Mouse (Mus musculus) MEL (cell line): ENCODE results near the gene Gm13288.

Experiments used
- CTCF ChIP-seq, 3 experiments: IDR thresholded peaks in 2 of 3; conservative IDR thresholded peaks in 1 of 3; 2 replicates each; pipeline ENCODE4 v1.5.1; 2011 to 2012; ENCODE audit warnings: low read length in 3 of 3, low read depth in 2 of 3, mild to moderate bottlenecking in 2 of 3, improper control_type of control experiment in 1 of 3, inconsistent platforms in 1 of 3, mixed read lengths in 1 of 3, moderate library complexity in 1 of 3; ENCODE audit not compliant: control insufficient read depth in 1 of 3, insufficient read depth in 1 of 3, poor library complexity in 1 of 3, severe bottlenecking in 1 of 3
- EP300 ChIP-seq, 2 experiments: IDR thresholded peaks; 2 replicates each; pipeline ENCODE4 v1.6.1; 2011; ENCODE audit warnings: improper control_type of control experiment in 2 of 2, low read length in 2 of 2, low read depth in 1 of 2, mild to moderate bottlenecking in 1 of 2
- GATA1 ChIP-seq: IDR thresholded peaks from 2 replicates; pipeline ENCODE4 v1.6.1; 2011; ENCODE audit warnings: low read depth, low read length, improper control_type of control experiment
- MAFK ChIP-seq: IDR thresholded peaks from 2 replicates; pipeline ENCODE4 v1.6.1; 2011; ENCODE audit warnings: low read depth, mild to moderate bottlenecking, low read length, improper control_type of control experiment, borderline replicate concordance
- RCOR1 ChIP-seq: IDR thresholded peaks from 2 replicates; pipeline ENCODE4 v1.6.1; 2012; ENCODE audit warnings: low read depth, mild to moderate bottlenecking, inconsistent platforms, low read length, improper control_type of control experiment
- USF1 ChIP-seq: IDR thresholded peaks from 2 replicates; pipeline ENCODE4 v1.6.1; 2014; ENCODE audit warnings: low read depth, mild to moderate bottlenecking, inconsistent platforms, low read length, improper control_type of control experiment, moderate library complexity

GRCm38 (mm10) chr4:88851026-88851763, 45.9 kb downstream of the Gm13288 start:
- TF ChIP-seq CTCF (IDR thresholded peaks at IDR 0.05 in 2 of 3, conservative IDR thresholded peaks at IDR 0.05 in 1 of 3; ENCODE audit: control insufficient read depth in 1 of 3, insufficient read depth in 1 of 3, low read depth in 2 of 3, low read length in 3 of 3, poor library complexity in 1 of 3, severe bottlenecking in 1 of 3) (no peak), EP300 (IDR thresholded peaks at IDR 0.05; ENCODE audit: low read depth in 1 of 2, low read length in 2 of 2) (no peak), MAFK (no peak), GATA1 (no peak), USF1 (no peak), RCOR1 (no peak)
